Mouse (Mus musculus) heart, embryonic 14.5 days (tissue): Measurements from ENCODE around the gene Gjd2. TPM values are rescaled to one million over a fixed set of nuclear protein-coding genes. Genes with fewer than 3 reads are reported as not detected.
A peak's percentile ranks its signal among the peaks of the same experiment; 100 is the strongest.

Experiments used
- ATAC-seq: fragments of 200-750 bp; cut with Nextera tagmentation; 2 replicates; pipeline ENCODE4 v1.8.0; 2017; ENCODE audit warnings: low read depth, moderate TSS enrichment; ENCODE audit not compliant: insufficient number of reproducible peaks, insufficient read depth, low FRiP score
- H3K27ac ChIP-seq, 2 experiments: fragments of 200-500 bp in 1 of 2; fragments of 300-500 bp in 1 of 2; sonication (generic) in 1 of 2; replicated peaks in 1 of 2; 2 replicates each; pipeline ENCODE4 v1.5.1; 2012 to 2014; ENCODE audit warnings: low read depth in 2 of 2, low read length in 2 of 2, control low read depth in 1 of 2, mild to moderate bottlenecking in 1 of 2, mixed read lengths in 1 of 2; ENCODE audit not compliant: control insufficient read depth in 1 of 2, insufficient read depth in 1 of 2
- H3K27me3 ChIP-seq: fragments of 300-500 bp; sonication (generic); 2 replicates; pipeline ENCODE4 v1.6.1; 2014; ENCODE audit warnings: mild to moderate bottlenecking, low read length, control low read depth; ENCODE audit not compliant: control insufficient read depth, insufficient read depth
- H3K36me3 ChIP-seq: fragments of 300-500 bp; sonication (generic); 2 replicates; pipeline ENCODE4 v1.6.1; 2014; ENCODE audit warnings: mild to moderate bottlenecking, control low read depth, low read length, mixed read lengths; ENCODE audit not compliant: control insufficient read depth, insufficient read depth
- H3K4me1 ChIP-seq, 2 experiments: fragments of 200-500 bp in 1 of 2; fragments of 300-500 bp in 1 of 2; sonication (generic) in 1 of 2; 2 replicates each; pipeline ENCODE4 v1.6.1; 2012 to 2014; ENCODE audit warnings: low read length in 2 of 2, control low read depth in 1 of 2, mixed read lengths in 1 of 2; ENCODE audit not compliant: control insufficient read depth in 2 of 2, insufficient read depth in 2 of 2
- H3K4me2 ChIP-seq: fragments of 300-500 bp; sonication (generic); 2 replicates; pipeline ENCODE4 v1.6.1; 2014; ENCODE audit warnings: mild to moderate bottlenecking, low read length
- H3K4me3 ChIP-seq, 2 experiments: fragments of 200-500 bp in 1 of 2; fragments of 300-500 bp in 1 of 2; sonication (generic) in 1 of 2; 2 replicates each; pipeline ENCODE4 v1.5.1; 2012 to 2014; ENCODE audit warnings: low read length in 2 of 2, mild to moderate bottlenecking in 2 of 2, control low read depth in 1 of 2, low read depth in 1 of 2, moderate library complexity in 1 of 2; ENCODE audit not compliant: control insufficient read depth in 1 of 2, insufficient read depth in 1 of 2
- H3K9ac ChIP-seq: fragments of 300-500 bp; sonication (generic); 2 replicates; pipeline ENCODE4 v1.6.1; 2014; ENCODE audit warnings: mild to moderate bottlenecking, low read length
- H3K9me3 ChIP-seq: fragments of 300-500 bp; sonication (generic); 2 replicates; pipeline ENCODE4 v1.6.1; 2016; ENCODE audit warnings: low read length, control low read depth; ENCODE audit not compliant: control insufficient read depth
- WGBS: fragments of 180-500 bp; shearing (Covaris S2); extraction: QIAGEN DNeasy Blood & Tissue Kit; methylation state at CpG from one replicate; pipeline ENCODE4 v1.1.7; 2014; 5-methylcytosine and 5-hydroxymethylcytosine counted together
- polyA plus RNA-seq: library from polyadenylated mRNA; unstranded; fragments of >200 nt; fragmentation: Nextera tagmentation; extraction: Ambion mirVana; gene quantifications from 2 replicates; pipeline ENCODE4 v1.2.1, GENCODE M21; 2014

Gjd2 gene
- polyA plus RNA-seq, 1 experiment from 2014 or later: not detected

DNA sequence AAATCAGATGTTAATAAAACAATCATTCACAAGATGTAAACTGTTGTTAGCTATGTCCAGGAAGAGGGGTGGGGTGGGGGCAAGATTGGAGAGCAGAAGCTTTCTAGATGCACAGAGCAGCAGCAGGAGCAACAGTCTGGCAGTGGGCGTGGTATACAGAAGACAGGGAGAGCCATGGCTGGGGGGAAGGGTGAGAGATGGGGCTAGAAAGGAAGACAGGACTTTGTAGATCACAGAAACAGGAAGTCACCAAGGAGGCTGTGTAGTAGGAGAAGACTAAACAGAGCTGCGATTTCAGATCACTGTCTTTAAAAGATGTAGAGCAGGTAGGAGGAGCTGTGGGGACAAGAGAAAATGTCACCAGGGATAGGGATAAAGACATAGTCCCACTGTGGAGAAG is 18.8 kb upstream of the Gjd2 start:
- Histone ChIP-seq H3K4me1 (no peaks in the 10 kb centered on the region), H3K36me3 (no peaks in the 10 kb centered on the region), H3K4me2 (no peak overlapping the region), H3K9me3 (no peaks in the 10 kb centered on the region), H3K27me3 (no peaks in the 10 kb centered on the region), H3K27ac (no peak overlapping the region), H3K4me3 (no peak overlapping the region), H3K9ac (no peak overlapping the region)
- WGBS: 28% methylated on average over 2 of the region's 2 CpGs
- ATAC-seq: no peak

DNA sequence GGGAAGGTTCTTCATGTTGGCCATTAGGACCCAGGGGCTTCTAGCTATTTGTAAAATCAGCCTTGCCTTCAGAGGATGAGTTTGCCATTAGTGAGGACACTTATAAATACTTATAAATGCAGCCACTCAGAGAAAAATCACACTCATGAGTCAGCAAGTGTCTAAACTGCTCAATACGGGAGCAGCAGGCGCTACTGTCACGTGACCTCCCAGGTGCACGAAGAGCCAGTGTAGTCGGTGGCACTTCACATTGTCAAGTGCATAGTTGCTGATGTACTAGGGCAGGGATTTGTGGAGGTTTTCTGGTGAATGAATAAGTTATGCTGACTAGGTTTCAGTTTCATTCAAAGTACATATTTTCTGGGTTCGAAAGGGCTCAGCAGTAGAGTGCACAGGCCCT is 10.0 kb upstream of the Gjd2 start:
- no peak for ATAC-seq
- Histone ChIP-seq H3K9ac (no peak overlapping the region), H3K4me2 (no peak overlapping the region), H3K4me3 (no peak overlapping the region), H3K36me3 (no peaks in the 10 kb centered on the region), H3K27me3 (no peaks in the 10 kb centered on the region), H3K27ac (no peak overlapping the region), H3K4me1 (no peaks in the 10 kb centered on the region), H3K9me3 (no peaks in the 10 kb centered on the region)
- WGBS: 74% methylated on average over 6 of the region's 6 CpGs

DNA sequence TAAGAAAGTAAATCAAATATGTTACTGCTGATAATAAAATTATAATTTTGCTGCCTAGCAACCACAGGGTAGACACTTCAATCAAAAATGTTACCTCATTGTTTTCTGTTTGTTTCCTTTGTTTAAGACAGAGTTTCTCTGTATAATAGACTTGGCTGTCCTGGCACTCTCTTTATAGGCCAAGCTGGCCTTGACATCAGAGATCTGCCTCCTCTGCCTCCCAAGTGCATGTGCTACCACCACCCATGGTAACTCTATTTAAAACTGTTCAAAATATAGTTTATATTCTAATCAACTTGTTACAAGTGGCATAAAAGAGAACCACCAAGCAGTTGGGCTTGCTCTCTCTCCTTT is 6.8 kb upstream of the Gjd2 start:
- no peak overlapping the region for H3K27ac ChIP-seq
- H3K4me2 ChIP-seq: no peak overlapping the region
- no peaks in the 10 kb centered on the region for H3K9me3 ChIP-seq
- no peak overlapping the region for H3K9ac ChIP-seq
- H3K27me3 ChIP-seq: peaks cover 15% of the 10 kb centered on the region
- H3K36me3 ChIP-seq: no peaks in the 10 kb centered on the region
- H3K4me1 ChIP-seq: no peaks in the 10 kb centered on the region
- no peak for ATAC-seq
- H3K4me3 ChIP-seq: no peak overlapping the region

DNA sequence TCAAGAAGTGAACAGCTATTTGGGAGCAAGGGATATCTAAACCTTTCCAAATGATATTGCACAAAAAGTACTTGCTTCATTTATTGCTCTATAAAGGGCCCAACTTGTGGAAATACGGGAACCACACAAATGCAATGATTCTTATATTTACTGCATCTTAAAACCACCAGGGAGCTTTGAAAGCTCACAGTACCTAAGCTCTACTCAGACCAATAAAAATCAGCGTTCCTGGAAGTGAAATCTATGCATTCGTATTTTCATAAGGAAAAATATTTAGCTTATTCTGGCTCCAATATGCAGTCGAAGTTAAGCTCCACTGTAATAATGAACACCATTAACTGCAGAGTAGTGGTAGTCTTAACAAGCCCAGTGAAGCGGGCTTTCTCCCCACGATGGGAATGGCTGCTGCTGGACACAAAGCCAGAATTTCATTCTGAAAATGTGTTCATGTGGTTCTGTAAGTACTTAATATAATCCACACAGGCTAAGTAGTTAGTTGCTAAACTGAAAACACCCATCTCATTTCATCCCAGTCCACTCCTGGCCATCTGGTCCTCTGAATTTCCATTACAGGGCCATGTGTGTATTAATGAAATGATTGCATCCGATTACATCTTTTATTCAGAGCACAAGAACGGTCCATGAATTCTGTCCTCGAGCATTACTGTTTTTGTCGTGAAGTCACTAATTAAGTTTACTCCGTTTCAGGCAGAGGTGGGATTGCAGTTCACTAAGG is 6.2 kb upstream of the Gjd2 start:
- Histone ChIP-seq H3K4me1 (no peaks in the 10 kb centered on the region), H3K36me3 (no peaks in the 10 kb centered on the region), H3K9ac (no peak overlapping the region), H3K9me3 (no peaks in the 10 kb centered on the region), H3K27me3 (peaks cover 20% of the 10 kb centered on the region), H3K4me3 (no peak overlapping the region), H3K27ac (no peak overlapping the region), H3K4me2 (no peak overlapping the region)
- WGBS: 75% methylated on average over 11 of the region's 11 CpGs
- no peak for ATAC-seq

DNA sequence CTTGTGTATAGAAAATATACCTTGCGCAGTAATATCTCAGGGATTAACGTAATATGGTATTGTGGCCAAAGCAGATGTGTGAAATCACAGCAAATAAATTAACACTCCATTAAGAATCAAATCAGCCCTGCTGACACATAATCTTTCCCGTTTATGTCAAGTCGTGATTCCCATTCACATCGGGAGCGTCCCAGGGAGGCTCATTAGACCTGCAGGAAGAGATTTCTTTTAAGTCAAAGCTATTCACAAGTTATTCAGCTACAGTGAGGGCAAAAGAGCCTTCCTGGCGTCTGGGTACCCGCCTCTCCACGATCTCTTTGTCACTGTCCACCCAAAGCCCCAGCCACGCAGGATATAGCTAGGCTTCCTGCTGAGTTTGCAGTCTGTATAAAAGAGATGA is 4.7 kb upstream of the Gjd2 start:
- Histone ChIP-seq H3K9ac (no peak overlapping the region), H3K36me3 (no peaks in the 10 kb centered on the region), H3K9me3 (no peaks in the 10 kb centered on the region), H3K4me1 (peaks cover 0 to 8% of the 10 kb centered on the region in 2 experiments; a peak in 1 of 4 replicates), H3K4me3 (no peak overlapping the region), H3K27me3 (peaks cover 36% of the 10 kb centered on the region), H3K27ac (no peak overlapping the region), H3K4me2 (no peak overlapping the region)
- WGBS: 24% methylated on average over 10 of the region's 10 CpGs
- ATAC-seq: no peak

DNA sequence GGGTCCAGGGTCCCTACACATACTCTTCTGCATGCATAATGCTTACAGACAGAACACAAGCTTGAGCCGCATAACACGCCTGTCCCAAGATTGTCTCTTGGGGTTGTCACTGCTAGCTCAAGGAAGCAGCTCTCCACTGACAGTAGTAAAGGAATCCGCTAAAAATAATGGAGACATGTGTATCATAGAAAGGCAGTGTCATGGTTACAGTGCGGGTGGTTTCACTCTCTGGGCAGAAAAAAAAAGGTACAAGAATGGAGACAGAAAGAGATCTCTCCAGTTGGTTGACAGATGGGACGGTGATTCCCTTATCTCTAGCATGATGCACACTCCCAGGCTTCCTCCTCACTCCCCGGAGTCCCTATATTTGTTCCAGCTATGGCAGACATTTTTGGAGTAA is 1.4 kb upstream of the Gjd2 start:
- peaks cover 0 to 12% of the 10 kb centered on the region in 2 experiments; a peak in 1 of 4 replicates for H3K4me1 ChIP-seq
- no peaks in the 10 kb centered on the region for H3K9me3 ChIP-seq
- H3K4me2 ChIP-seq: no peak overlapping the region
- H3K9ac ChIP-seq: no peak overlapping the region
- ATAC-seq: no peak
- H3K4me3 ChIP-seq: no peak overlapping the region
- no peak overlapping the region for H3K27ac ChIP-seq
- peaks cover 52% of the 10 kb centered on the region for H3K27me3 ChIP-seq
- 58% methylated on average over 6 of the region's 6 CpGs for WGBS
- H3K36me3 ChIP-seq: no peaks in the 10 kb centered on the region

DNA sequence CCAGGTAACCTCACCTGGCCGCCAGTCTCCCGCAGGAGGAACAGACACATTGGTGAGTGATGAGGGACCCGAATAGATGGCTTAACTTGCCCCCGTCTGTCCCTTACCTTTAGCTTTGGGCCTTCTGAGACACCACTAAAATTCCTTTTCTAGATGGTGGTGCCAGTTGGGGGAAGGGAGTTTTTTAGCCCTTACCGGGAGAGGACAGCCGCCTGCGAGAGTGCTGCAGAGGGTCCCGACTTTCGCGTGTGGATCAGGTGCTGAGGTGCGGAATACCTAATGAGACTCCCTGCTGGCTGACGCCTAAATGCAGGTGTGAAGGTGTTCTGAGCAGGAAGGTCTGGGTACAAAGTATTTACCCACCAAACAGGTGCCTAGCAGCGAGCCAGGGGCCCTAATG is 427 bp upstream of the Gjd2 start:
- peaks cover 0 to 12% of the 10 kb centered on the region in 2 experiments; a peak in 1 of 4 replicates for H3K4me1 ChIP-seq
- no peak for ATAC-seq
- 3% methylated on average over 13 of the region's 13 CpGs for WGBS
- peaks cover 52% of the 10 kb centered on the region for H3K27me3 ChIP-seq
- H3K9ac ChIP-seq: no peak overlapping the region
- peak overlapping the region; percentile 91 for H3K4me2 ChIP-seq
- H3K36me3 ChIP-seq: no peaks in the 10 kb centered on the region
- no peaks in the 10 kb centered on the region for H3K9me3 ChIP-seq
- H3K4me3 ChIP-seq: peak overlapping the region; percentile 49
- no peak overlapping the region for H3K27ac ChIP-seq

DNA sequence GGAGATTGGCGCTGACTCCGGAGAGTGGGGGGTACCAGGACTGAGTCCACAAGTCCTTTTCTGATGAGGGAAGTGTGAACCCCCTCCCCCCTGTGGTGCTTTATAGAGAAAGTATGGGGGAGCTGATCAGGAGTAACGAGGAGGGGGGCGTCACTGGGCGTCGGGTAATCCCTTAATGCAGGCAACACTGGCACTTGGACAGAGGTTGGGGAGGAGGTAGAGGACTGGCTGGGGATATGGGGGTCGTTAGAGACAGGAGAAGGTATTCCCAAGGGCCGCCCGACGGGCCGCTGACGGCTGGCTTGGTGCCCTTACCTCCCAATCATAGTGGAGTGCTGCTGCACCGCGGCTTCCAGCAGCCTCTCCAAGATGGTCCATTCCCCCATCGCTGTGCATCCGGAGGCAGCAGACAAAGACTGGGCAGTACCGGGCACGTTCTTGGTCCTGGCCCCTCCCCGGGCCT is 639 bp downstream of the Gjd2 start:
- no peak for ATAC-seq
- Histone ChIP-seq H3K9me3 (no peaks in the 10 kb centered on the region), H3K36me3 (no peaks in the 10 kb centered on the region), H3K4me1 (peaks cover 0 to 12% of the 10 kb centered on the region in 2 experiments; a peak in 1 of 4 replicates), H3K4me3 (peak overlapping the region in 1 of 2 experiments; percentile 49; a peak in 2 of 4 replicates), H3K27me3 (peaks cover 52% of the 10 kb centered on the region), H3K27ac (no peak overlapping the region), H3K9ac (no peak overlapping the region), H3K4me2 (peak overlapping the region; percentile 91)
- 3% methylated on average over 19 of the region's 19 CpGs for WGBS
